Mouse (Mus musculus) MEL (cell line): ENCODE measurements at regions not wholly inside any gene's neighbourhood (a gene's known extent, or its start where the extent isn't known, plus 50 kb on each side); places are given as distances from the start of the nearest gene placed in this dataset.

ENCODE experiments used
- CHD1 ChIP-seq: IDR thresholded peaks from 2 replicates; pipeline ENCODE4 v1.6.1; 2012; ENCODE audit warnings: low read depth, mild to moderate bottlenecking, inconsistent platforms, low read length, improper control_type of control experiment
- CTCF ChIP-seq, 3 experiments: IDR thresholded peaks in 2 of 3; conservative IDR thresholded peaks in 1 of 3; 2 replicates each; pipeline ENCODE4 v1.5.1; 2011 to 2012; ENCODE audit warnings: low read length in 3 of 3, low read depth in 2 of 3, mild to moderate bottlenecking in 2 of 3, improper control_type of control experiment in 1 of 3, inconsistent platforms in 1 of 3, mixed read lengths in 1 of 3, moderate library complexity in 1 of 3; ENCODE audit not compliant: control insufficient read depth in 1 of 3, insufficient read depth in 1 of 3, poor library complexity in 1 of 3, severe bottlenecking in 1 of 3
- EP300 ChIP-seq, 2 experiments: IDR thresholded peaks; 2 replicates each; pipeline ENCODE4 v1.6.1; 2011; ENCODE audit warnings: improper control_type of control experiment in 2 of 2, low read length in 2 of 2, low read depth in 1 of 2, mild to moderate bottlenecking in 1 of 2
- GATA1 ChIP-seq: IDR thresholded peaks from 2 replicates; pipeline ENCODE4 v1.6.1; 2011; ENCODE audit warnings: low read depth, low read length, improper control_type of control experiment
- HCFC1 ChIP-seq: IDR thresholded peaks from 2 replicates; pipeline ENCODE4 v1.6.1; 2012; ENCODE audit warnings: low read depth, mild to moderate bottlenecking, inconsistent platforms, low read length, improper control_type of control experiment, moderate library complexity
- POLR2A ChIP-seq, 2 experiments: IDR thresholded peaks; 2 replicates each; pipeline ENCODE4 v1.6.1; 2011 to 2012; ENCODE audit warnings: low read length in 2 of 2, mild to moderate bottlenecking in 2 of 2, control low read depth in 1 of 2, improper control_type of control experiment in 1 of 2, low read depth in 1 of 2, moderate library complexity in 1 of 2; ENCODE audit not compliant: control insufficient read depth in 1 of 2, insufficient read depth in 1 of 2, poor library complexity in 1 of 2
- POLR2AphosphoS2 ChIP-seq: IDR thresholded peaks from 2 replicates; pipeline ENCODE4 v1.6.1; 2011; ENCODE audit warnings: low read length, improper control_type of control experiment
- SMC3 ChIP-seq: IDR thresholded peaks from 2 replicates; pipeline ENCODE4 v1.6.1; 2011; ENCODE audit warnings: low read depth, low read length, improper control_type of control experiment
- TAL1 ChIP-seq: IDR thresholded peaks from 2 replicates; pipeline ENCODE4 v1.6.1; 2012; ENCODE audit warnings: mild to moderate bottlenecking, inconsistent platforms, low read length, moderate library complexity, mixed read lengths
- UBTF ChIP-seq: IDR thresholded peaks from 2 replicates; pipeline ENCODE4 v1.6.1; 2012; ENCODE audit warnings: low read depth, mild to moderate bottlenecking, inconsistent platforms, low read length, improper control_type of control experiment, moderate library complexity, borderline replicate concordance; ENCODE audit not compliant: insufficient read depth
- ZC3H11A ChIP-seq: IDR thresholded peaks from 2 replicates; pipeline ENCODE4 v1.6.1; 2012; ENCODE audit warnings: low read depth, mild to moderate bottlenecking, inconsistent platforms, low read length, improper control_type of control experiment

- no peak for TF ChIP-seq EP300 (IDR thresholded peaks at IDR 0.05; ENCODE audit: low read depth in 1 of 2, low read length in 2 of 2)
- no peak for TF ChIP-seq CTCF (IDR thresholded peaks at IDR 0.05 in 2 of 3, conservative IDR thresholded peaks at IDR 0.05 in 1 of 3; ENCODE audit: control insufficient read depth in 1 of 3, insufficient read depth in 1 of 3, low read depth in 2 of 3, low read length in 3 of 3, poor library complexity in 1 of 3, severe bottlenecking in 1 of 3)
- TF ChIP-seq SMC3 = no peak
- no peak for TF ChIP-seq TAL1
- no peak for TF ChIP-seq GATA1
- no peak for TF ChIP-seq POLR2AphosphoS2
- TF ChIP-seq HCFC1 = no peak
- TF ChIP-seq UBTF = no peak
- no peak for TF ChIP-seq POLR2A (IDR thresholded peaks at IDR 0.05; ENCODE audit: control insufficient read depth in 1 of 2, insufficient read depth in 1 of 2, low read depth in 1 of 2, low read length in 2 of 2, poor library complexity in 1 of 2)
- no peak for TF ChIP-seq CHD1
- TF ChIP-seq ZC3H11A = no peak
Measured at GRCm38 (mm10) chr16:55504274-55504673, 206.5 kb upstream of the Zpld1 start.
